Mouse (Mus musculus) T-cell, adult 2 months (primary cell): ENCODE results near the gene Polh.

Experiments
- DNase-seq: peaks from one replicate; pipeline ENCODE4 v3.0.0; 2022; ENCODE audit warnings: low spot score

The Polh gene

GRCm38 (mm10) chr17:46132058-46132718, 70.3 kb downstream of the Polh start:
- peak; percentile 35 for DNase-seq

DNA sequence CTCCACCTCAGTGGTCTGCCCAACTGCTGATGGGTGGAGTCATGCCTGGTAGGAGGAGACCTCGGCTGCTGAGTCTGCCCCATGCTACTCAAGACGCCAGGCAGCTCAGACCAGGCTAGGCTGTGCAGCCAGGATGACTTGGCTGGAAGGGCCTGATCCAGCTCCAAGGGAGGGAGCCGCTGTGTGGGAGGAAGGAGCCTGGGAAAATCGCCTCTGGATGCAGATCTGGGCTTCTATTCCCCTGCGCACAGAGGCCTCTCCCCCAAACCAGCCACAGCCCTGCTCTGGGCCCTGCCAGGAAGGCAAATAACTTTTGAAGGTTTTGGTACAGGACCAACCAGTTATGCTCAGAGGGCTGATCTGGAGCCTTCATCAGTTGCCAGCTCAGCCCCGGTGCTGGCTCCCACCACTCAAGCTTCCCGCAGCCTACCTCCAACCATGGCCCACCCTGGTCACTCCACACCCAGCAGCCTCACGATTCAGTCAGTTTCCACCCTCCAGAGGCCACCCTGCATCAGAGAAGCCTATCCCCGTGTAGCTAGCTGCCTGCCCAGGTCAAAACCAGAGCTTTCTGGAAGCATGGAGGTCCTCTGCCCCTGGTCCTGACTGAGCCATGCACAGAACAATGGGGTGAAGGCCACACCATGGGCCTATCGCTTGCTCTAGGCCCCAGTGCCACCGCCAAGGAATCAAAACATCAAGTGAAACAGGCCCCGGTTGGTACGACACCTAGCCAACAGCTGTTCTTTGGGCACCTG, 72.5 kb downstream of the Polh start:
- DNase-seq = no peak

DNA sequence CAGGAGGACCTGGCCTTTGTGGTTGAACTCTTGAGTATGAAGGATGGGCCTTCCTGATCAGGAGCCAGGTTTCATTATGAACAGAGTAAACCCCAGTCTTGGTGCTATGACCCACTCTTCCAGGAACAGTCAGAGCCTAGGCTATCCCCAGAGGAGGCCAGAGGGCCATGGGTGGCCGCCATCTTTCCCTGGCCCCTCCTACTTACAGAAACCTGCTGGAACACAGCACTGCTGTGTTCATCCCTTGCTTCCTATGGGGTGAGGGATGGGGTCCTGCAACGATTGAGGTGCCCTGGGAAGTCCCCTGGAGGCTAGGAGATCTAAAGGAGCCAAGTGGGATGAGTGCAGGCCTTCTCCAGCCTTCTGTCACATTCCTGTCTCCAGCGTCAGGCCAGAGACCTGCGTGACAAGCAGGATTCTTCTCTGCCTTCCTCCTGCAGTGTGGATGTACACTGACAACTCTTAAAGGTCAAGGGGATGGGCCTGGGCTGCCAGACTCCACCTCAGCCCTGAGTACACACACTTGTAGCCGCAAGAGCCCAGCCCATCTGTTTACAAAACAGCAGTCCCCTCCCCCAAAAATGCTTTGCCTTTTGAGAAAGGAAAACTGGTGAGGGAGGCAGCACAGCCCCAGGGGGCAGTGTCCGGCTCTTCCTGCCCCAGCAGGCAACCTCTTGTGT, 74.5 kb downstream of the Polh start:
- DNase-seq = no peak

DNA sequence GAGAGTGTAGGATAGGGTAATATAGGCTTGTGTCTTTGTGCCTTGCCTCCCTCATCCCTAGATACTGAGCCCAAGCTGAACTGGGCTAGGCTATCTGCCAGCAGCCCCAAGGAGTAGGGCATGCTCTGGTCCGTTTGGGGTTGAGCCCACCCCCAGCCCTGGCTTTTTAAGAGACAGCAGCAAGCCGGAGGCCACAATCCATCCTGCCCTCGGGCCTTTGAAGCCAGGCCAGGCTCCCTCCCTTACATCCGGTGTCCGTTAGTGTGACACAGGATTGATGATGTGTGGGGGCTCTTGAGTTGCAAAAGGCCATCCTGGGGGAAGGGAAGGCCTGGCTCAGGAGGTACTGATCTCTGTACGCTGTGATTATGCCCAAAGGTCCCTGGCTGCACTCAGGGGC, 75.8 kb downstream of the Polh start:
- no peak for DNase-seq

- no peak for DNase-seq
Observed at GRCm38 (mm10) chr17:46123953-46124700, 78.3 kb downstream of the Polh start.

- no peak for DNase-seq
Observed at GRCm38 (mm10) chr17:46123285-46123684, 79.2 kb downstream of the Polh start.

GRCm38 (mm10) chr17:46122791-46123190, 79.7 kb downstream of the Polh start:
- DNase-seq = no peak
